Comparison of ENCODE assay signal across 13 mouse cellular contexts in the genomic region with DNA sequence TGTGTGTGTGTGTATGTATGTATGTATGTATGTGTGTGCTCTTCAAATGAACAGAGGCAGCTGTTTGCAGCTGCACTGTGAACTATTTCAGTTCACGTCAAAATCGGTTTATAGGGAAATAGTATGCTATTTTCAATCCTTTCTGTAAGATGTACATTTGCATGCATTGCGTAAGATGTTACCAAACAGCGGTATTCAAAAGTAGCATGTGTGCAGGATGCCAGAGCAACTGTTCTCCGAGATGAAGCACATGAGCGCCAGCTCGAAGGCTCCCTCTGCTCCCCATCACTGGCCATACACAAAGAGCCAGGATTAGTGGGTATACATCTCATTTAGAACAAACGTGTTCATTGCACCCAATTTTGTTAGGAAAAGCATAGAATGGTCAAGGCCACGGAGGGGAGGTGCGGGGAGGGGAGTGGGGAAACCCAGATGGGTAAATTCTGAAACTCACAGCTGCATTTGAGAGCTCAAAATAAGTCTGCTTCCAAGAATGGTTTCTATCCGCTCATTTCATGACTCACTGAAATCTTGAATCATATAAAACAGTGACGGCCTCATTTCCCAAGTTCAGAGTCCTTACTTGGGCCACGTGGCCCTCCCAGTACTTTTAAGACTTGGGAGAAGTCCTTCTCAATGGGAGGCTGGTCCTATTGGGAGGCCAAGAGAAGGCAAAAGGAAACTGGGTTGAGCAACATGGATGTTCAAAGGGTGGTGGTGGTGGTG. TPM values are rescaled to one million over a fixed set of nuclear protein-coding genes. Genes with fewer than 3 reads are reported as not detected.
DNase-seq lines count a peak whose midpoint lies in the region; ATAC-seq and TF ChIP-seq lines count a peak whose summit lies in the region.
"Had no signal": no experiment of that assay in that cellular context is flagged by ENCODE, and none has a peak within 500 bp of the region (broad histone marks: within the 10 kb centered on the region; RNA-seq: fewer than 3 reads in every experiment).

No protein-coding gene starts in this region.

- peaks cover 10% of the 10 kb centered on the region for H3K36me3 ChIP-seq in forebrain, embryonic 14.5 days (ENCODE audit: control insufficient read depth, insufficient read depth, low read length)
- peaks cover 13% of the 10 kb centered on the region for H3K36me3 ChIP-seq in forebrain, embryonic 10.5 days (replicated peaks)
- H3K36me3 ChIP-seq in lung, postnatal 0 days (ENCODE audit: insufficient read depth, low read length): peaks cover 6% of the 10 kb centered on the region; the same call in 1 of the 2 replicates
- H3K36me3 ChIP-seq in hindbrain, postnatal 0 days (ENCODE audit: insufficient read depth, low read length): peaks cover 1% of the 10 kb centered on the region; the same call in 1 of the 2 replicates

- WGBS in forebrain, embryonic 14.5 days: 77% methylated on average over 13 of the region's 13 CpGs
- WGBS in forebrain, embryonic 10.5 days: 86% methylated on average over 13 of the region's 13 CpGs
- 74% methylated on average over 13 of the region's 13 CpGs for WGBS in lung, postnatal 0 days
- WGBS in hindbrain, postnatal 0 days: 84% methylated on average over 13 of the region's 13 CpGs

- no peaks in the 10 kb centered on the region for H3K27me3 ChIP-seq in forebrain, embryonic 14.5 days (replicated peaks; ENCODE audit: control insufficient read depth, insufficient read depth, low read length)
- no peaks in the 10 kb centered on the region for H3K27me3 ChIP-seq in forebrain, embryonic 10.5 days (ENCODE audit: poor library complexity, severe bottlenecking)
- H3K27me3 ChIP-seq in lung, postnatal 0 days (replicated peaks; ENCODE audit: insufficient read depth, low read length): no peaks in the 10 kb centered on the region
- H3K27me3 ChIP-seq in hindbrain, postnatal 0 days (ENCODE audit: insufficient read depth, low read length): no peaks in the 10 kb centered on the region
- H3K27me3 ChIP-seq: embryonic facial prominence, embryonic 13.5 days had no signal

- TF ChIP-seq EP300 in lung, postnatal 0 days (IDR thresholded peaks at IDR 0.05): no peak

- no peak overlapping the region for H3K4me2 ChIP-seq in forebrain, embryonic 14.5 days (ENCODE audit: low read length)
- no peak overlapping the region for H3K4me2 ChIP-seq in lung, postnatal 0 days (replicated peaks; ENCODE audit: low read depth, low read length)
- no peak overlapping the region for H3K4me2 ChIP-seq in hindbrain, postnatal 0 days (ENCODE audit: low read depth, low read length)
- H3K4me2 ChIP-seq: embryonic facial prominence, embryonic 13.5 days; hindbrain, embryonic 14.5 days had no signal

- H3K4me3 ChIP-seq in forebrain, embryonic 14.5 days (ENCODE audit: low read depth, low read length): no peak overlapping the region
- H3K4me3 ChIP-seq in forebrain, embryonic 10.5 days: no peak overlapping the region
- H3K4me3 ChIP-seq in lung, postnatal 0 days (ENCODE audit: low read depth, low read length): no peak overlapping the region
- no peak overlapping the region for H3K4me3 ChIP-seq in hindbrain, postnatal 0 days (ENCODE audit: low read length)
- H3K4me3 ChIP-seq: embryonic facial prominence, embryonic 13.5 days; midbrain, embryonic 10.5 days had no signal

- ATAC-seq in forebrain, embryonic 14.5 days: no peak
- no peak for ATAC-seq in lung, postnatal 0 days
- no peak for ATAC-seq in hindbrain, postnatal 0 days

- H3K9ac ChIP-seq in forebrain, embryonic 14.5 days (ENCODE audit: low read length): no peak overlapping the region
- H3K9ac ChIP-seq in lung, postnatal 0 days (replicated peaks; ENCODE audit: low read depth): no peak overlapping the region
- H3K9ac ChIP-seq in hindbrain, postnatal 0 days (replicated peaks; ENCODE audit: low read length): no peak overlapping the region
- H3K9ac ChIP-seq: embryonic facial prominence, embryonic 13.5 days; hindbrain, embryonic 14.5 days had no signal

- H3K9me3 ChIP-seq in forebrain, embryonic 14.5 days (replicated peaks; ENCODE audit: control insufficient read depth, low read length): no peaks in the 10 kb centered on the region
- H3K9me3 ChIP-seq in forebrain, embryonic 10.5 days: no peaks in the 10 kb centered on the region
- no peaks in the 10 kb centered on the region for H3K9me3 ChIP-seq in lung, postnatal 0 days (ENCODE audit: low read length)
- no peaks in the 10 kb centered on the region for H3K9me3 ChIP-seq in hindbrain, postnatal 0 days (ENCODE audit: low read length)
- H3K9me3 ChIP-seq: embryonic facial prominence, embryonic 13.5 days; midbrain, embryonic 10.5 days had no signal

- TF ChIP-seq CTCF in lung, postnatal 0 days (IDR thresholded peaks at IDR 0.05): no peak
- TF ChIP-seq CTCF in hindbrain, postnatal 0 days (IDR thresholded peaks at IDR 0.05; ENCODE audit: low read depth): no peak

- intact Hi-C loops in left cerebral cortex, postnatal 14 days (cut with DNase I): loop anchor here (5.0 kb wide), 1 partner anchor 401 kb away; no protein-coding TSS in a partner anchor

- no peaks in the 10 kb centered on the region for H3K4me1 ChIP-seq in forebrain, embryonic 14.5 days (ENCODE audit: control insufficient read depth, insufficient read depth, low read length)
- H3K4me1 ChIP-seq in forebrain, embryonic 10.5 days: no peaks in the 10 kb centered on the region
- H3K4me1 ChIP-seq in lung, postnatal 0 days (ENCODE audit: insufficient read depth, low read depth, low read length): no peaks in the 10 kb centered on the region
- H3K4me1 ChIP-seq in hindbrain, postnatal 0 days (ENCODE audit: insufficient read depth, low read length): no peaks in the 10 kb centered on the region
- H3K4me1 ChIP-seq: embryonic facial prominence, embryonic 13.5 days had no signal

- peak; percentile 10 for DNase-seq in forebrain, embryonic 14.5 days (ENCODE audit: low spot score)
- no peak for DNase-seq in forebrain, embryonic 10.5 days (ENCODE audit: extremely low spot score, low spot score)
- peak; percentile 21 for DNase-seq in lung, postnatal 0 days (ENCODE audit: low spot score)
- no peak for DNase-seq in lung, postnatal 36 days
- DNase-seq in left cerebral cortex, postnatal 14 days (ENCODE audit: low spot score in 2 of 2): peak; percentile 40 to 79
- DNase-seq in right cerebral cortex, postnatal 25 days: peak; percentile 53
- DNase-seq in hindbrain, postnatal 0 days (ENCODE audit: low spot score): no peak
- no peak for DNase-seq in heart, adult 18-20 months
- DNase-seq: gastrocnemius, postnatal 36 days; heart, postnatal 10 days had no signal

- H3K27ac ChIP-seq in forebrain, embryonic 14.5 days (ENCODE audit: low read depth, low read length): no peak overlapping the region
- H3K27ac ChIP-seq in forebrain, embryonic 10.5 days: no peak overlapping the region
- H3K27ac ChIP-seq in lung, postnatal 0 days (ENCODE audit: low read length): no peak overlapping the region
- no peak overlapping the region for H3K27ac ChIP-seq in hindbrain, postnatal 0 days
- H3K27ac ChIP-seq: embryonic facial prominence, embryonic 13.5 days; hindbrain, embryonic 14.5 days; midbrain, embryonic 10.5 days had no signal

RNA-seq across cellular contexts. Expression of a gene that starts 15.2 kb away (rescaled TPM):
- polyA plus RNA-seq in forebrain, embryonic 14.5 days (2014; fragmentation: Nextera tagmentation; extraction: Ambion mirVana): 5.6 and 7.6 TPM in 2 replicates
- polyA plus RNA-seq in forebrain, embryonic 10.5 days (2016; fragmentation: Nextera tagmentation; extraction: Ambion mirVana): 11.4 and 11.5 TPM in 2 replicates
- polyA plus RNA-seq in lung, postnatal 0 days (2015; fragmentation: Nextera tagmentation; extraction: Ambion mirVana): 6.2 and 6.8 TPM in 2 replicates
- total RNA-seq in left cerebral cortex, postnatal 14 days (2021): 10 to 100 TPM; 16.7 to 17.6 TPM
- total RNA-seq in hindbrain, postnatal 0 days (2014; rRNA removed): 21.9 and 22.0 TPM in 2 replicates
- polyA plus RNA-seq in hindbrain, postnatal 0 days (2015; fragmentation: Nextera tagmentation; extraction: Ambion mirVana): 7.7 and 8.0 TPM in 2 replicates
- total RNA-seq in heart, adult 18-20 months (2021): 1 to 10 TPM; 4.7 to 5.9 TPM

RNA-seq across cellular contexts. Expression of a gene that starts 45.6 kb away (rescaled TPM):
- 58.1 and 84.8 TPM in 2 replicates for polyA plus RNA-seq in forebrain, embryonic 14.5 days (2014; fragmentation: Nextera tagmentation; extraction: Ambion mirVana)
- polyA plus RNA-seq in forebrain, embryonic 10.5 days (2016; fragmentation: Nextera tagmentation; extraction: Ambion mirVana): 60.7 and 61.5 TPM in 2 replicates
- polyA plus RNA-seq in lung, postnatal 0 days (2015; fragmentation: Nextera tagmentation; extraction: Ambion mirVana): 102 and 109 TPM in 2 replicates
- total RNA-seq in left cerebral cortex, postnatal 14 days (2021): 100 to 1,000 TPM; 130 to 147 TPM
- 53.6 and 58.6 TPM in 2 replicates for total RNA-seq in hindbrain, postnatal 0 days (2014; rRNA removed)
- polyA plus RNA-seq in hindbrain, postnatal 0 days (2015; fragmentation: Nextera tagmentation; extraction: Ambion mirVana): 87.4 and 88.7 TPM in 2 replicates
- 10 to 100 TPM; 65.4 to 72.4 TPM for total RNA-seq in heart, adult 18-20 months (2021)

Comparison
In these comparisons a context has a peak if more than half of its experiments do, and no peak if none do; other contexts are left out.
1. DNase-seq: peak in forebrain, embryonic 14.5 days (single experiment), lung, postnatal 0 days (single experiment), left cerebral cortex, postnatal 14 days (2 of 2) and right cerebral cortex, postnatal 25 days (single experiment); none in forebrain, embryonic 10.5 days (single experiment), lung, postnatal 36 days (single experiment), hindbrain, postnatal 0 days (single experiment) and heart, adult 18-20 months (0 of 2).